Mouse (Mus musculus) kidney, adult 8-10 months (tissue): ENCODE results near the gene Vax1.

Experiments
- DNase-seq, 2 experiments: peaks; one replicate each; pipeline ENCODE4 v3.0.0; 2022

Gene Vax1

DNA sequence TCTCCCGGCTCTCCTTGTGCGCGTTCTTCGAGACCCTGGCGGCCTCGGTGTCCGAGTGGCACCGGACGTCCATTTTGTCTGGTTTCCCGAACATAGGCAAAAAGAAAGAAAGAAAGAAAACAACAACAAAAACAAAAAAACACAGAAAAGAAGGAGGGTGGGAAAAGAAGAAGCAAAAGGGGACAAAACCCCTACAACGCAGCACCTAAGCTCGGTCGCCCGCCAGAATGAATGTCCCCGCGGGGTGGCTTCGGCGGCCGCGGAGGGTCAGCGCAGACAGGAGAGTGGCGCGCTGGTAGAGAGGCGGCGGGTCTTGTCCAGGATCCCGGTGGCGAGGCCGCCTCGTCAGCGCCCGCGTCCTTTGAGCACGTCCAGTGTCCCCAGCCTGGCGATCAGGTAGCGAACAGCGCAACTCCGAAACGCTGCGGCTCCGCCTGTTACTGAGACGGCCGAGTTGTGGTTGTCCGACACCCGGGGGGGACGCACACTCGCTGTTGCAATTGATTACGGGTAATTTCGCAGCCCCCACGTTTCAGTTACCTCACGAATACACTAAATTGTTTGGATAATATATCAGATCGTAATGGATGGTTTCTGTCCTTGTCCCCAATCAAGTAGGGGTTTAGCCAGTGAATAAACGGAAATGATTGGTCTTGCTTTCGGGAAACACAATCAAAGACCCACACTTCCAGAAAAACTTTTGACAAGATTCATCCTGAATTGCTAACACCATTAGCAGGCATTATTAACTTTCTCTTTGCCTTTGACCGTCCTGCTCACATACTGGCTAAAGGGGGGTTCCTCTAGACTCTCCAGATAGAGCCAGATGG, at the start of gene Vax1:
Gene Vax1, minus strand, starts transcription at position 121 of the 830 bp plus-strand sequence.
- DNase-seq: no peak

DNA sequence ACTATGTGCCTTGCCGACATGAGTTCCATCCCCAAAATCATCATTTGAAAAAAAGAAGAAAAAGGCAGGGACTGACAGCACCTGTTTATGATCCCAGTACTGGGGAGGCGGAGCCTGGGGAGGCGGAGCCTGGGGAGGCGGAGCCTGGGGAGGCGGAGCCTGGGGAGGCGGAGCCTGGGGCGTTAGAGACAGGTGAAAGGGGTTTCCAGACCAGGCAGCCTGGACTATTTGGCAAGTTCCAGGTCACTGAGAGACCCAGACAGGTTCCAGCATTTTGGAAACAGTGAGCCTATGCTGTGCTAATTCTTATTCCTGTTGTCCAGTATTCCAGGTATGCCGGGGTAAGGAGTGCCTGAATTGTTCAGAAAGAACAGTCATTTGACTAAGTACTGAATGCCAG, 49.1 kb upstream of the Vax1 start, which contains the start of gene Kcnk18:
Gene Kcnk18, plus strand, starts transcription at position 224 of the 400 bp plus-strand sequence.
- DNase-seq: no peak

DNA sequence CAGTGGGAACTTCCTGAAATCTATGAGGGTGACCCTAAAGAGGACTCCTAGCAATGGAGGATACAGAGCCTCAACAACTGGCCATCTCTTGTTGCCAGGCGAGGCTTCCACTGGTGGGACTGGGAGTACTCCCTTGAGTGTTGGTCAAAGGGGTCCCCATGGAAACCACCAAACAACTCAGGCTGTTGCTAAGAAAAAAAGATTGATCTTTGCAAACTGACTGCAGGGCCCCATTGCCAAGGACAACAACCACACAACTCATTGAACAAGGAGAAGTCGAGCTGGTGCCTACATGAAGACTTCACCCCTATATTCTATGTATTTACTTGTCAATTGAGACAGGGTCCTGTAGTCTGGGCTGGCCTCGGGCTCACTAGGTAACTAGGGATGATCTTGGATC, 47.0 kb upstream of the Vax1 start:
- no peak for DNase-seq

DNA sequence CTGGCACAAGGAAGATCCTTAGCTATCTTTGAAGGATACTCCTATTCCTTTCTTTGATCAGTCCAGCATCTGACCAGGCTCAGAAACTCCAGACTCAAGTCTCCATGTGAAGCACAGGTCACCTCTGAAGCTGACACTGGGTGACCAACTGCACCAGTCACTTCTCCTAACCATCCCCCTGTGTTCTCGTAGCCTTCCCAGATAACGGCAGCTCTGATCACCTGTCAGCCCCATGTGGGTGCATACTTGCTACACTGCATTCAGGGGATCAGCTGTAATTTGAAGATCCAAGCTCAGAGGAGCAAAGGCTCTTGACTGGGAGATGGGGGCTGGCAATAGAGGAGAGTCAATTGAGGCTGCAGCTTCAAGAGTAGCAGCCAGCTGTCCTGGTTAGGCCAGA, 39.1 kb upstream of the Vax1 start:
- no peak for DNase-seq

DNA sequence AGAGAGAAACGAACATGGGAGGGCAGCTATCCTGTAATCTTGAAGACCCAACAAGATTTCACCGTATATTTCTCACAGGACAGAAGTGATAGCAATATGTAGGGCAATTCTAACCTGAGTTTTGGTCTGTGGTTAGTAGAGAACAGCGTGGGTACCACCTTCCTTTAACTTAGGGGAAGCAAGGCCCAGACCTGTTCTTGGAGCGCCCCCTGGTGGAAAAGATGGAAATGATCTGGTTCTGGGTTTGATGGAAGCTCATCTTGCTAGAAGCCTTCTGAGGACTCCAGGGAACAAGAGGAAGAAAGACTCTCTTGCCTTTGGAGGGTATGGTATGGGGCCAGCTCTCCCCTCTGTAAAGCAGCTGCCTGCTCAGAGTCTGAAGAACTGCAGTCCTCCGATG, 38.6 kb upstream of the Vax1 start:
- DNase-seq: peak; percentile 30 to 62

DNA sequence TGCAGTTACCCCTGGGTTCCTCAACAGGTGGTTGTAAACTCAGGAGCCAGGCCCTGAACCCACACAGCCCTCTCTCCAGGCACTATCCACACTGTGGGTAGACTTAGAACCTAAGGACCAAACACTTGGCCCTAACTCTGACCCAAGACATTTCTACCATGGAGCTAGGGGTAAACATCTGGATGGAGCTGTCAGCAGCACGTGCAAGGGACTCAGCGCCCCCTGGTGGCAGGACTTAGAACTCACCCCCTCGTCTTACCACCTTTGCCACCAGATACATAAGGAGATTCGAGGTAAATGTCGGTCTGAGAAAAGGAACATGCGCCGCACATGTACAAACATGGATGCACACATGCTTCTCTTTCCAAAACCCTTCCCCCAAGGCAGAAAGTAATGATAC, 28.3 kb upstream of the Vax1 start:
- DNase-seq: peak; percentile 40 to 80

DNA sequence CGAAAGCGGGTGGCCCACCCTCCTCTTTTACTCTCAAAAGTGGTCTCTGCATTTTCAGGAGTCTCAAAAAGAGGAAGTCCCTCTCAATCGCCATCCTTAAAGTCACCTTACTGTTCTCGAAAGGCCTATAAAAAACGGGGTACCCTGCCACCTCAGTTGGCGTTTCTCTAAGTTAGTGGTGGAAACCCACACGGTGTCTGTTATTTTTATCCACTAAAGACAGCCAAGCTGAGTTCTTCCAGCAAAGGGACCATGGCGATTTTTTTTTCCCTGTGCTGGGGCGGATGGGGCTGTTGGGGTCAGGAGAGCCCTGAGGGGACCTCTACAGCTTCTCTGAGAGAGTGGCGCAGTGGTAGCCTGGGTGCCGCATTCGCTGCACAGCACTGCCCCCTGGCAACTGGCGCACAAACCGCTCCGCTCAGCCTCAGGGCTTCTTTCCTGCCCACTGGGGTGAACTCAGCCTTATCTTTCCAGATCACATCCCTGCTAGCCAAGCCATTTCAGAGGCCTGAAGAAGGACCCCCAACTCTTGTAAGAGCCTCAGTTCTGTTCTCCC, 26.3 kb upstream of the Vax1 start:
- peak; percentile 27 to 53 for DNase-seq

DNA sequence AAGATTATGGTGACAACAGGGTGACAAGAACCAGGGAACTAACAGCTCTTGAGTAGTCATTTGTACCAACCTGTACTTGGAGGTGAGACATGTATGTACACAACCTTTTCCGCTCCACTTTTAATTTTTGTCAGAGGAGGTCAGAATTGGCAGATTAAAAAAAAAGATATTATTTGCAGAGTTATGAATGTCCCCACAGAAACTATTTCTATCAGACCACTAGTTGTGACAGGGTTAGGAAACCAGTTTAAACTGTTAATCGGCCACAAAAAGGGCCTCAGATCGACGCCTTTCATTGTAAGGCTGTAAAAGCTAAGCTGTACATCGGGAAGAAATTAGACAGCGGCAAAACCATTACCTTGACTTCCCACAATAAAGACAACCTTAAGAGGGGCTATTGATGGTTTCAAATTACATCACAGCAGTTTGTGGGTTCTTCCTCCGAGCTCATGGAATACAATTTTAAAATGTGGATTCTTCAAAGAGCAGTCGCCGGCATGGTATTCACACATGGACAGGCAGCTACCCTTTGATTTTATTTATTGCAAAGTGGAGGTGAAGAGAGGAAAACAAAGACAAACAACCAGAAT, 25.4 kb upstream of the Vax1 start:
- DNase-seq: no peak

DNA sequence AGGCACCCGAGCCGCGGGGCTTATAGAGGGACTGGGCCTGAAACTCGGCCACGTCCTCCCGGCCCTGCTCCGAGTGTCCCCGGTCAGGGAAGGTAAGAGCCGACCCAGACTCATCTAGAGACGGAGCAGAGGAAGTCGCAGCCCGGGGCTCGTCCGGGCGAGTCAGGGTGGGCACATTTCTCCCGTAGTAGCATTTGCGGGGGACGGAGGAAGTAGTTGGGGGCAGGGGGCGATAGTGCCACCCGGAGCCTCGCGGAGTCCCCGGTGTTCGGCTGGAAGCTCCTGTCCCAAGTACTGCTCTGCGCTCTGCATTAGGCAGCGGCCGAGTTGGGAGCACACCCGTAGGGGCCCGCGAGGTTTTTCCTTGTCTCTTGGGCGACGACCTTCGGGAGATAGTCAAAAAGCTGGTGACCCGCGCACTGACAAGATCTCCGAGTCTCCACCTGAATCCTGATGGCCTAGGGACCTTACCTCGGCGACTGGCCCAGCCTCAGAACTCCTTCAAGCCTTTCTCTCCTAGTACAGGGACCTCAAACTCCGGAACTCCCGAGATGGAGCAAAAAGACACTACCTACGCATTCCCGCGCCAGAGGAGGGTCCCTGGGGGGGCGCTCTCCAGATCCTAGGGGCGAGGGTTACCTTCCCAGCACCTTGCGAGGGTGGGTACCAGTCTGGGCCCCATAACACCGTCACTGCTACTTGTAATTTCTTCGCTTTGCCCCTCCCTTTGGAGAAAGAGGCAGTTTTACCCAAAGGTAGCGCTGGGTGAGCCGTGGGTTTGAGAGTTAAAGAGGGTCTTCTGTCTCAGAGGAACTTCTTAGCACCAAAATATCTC, 24.3 kb upstream of the Vax1 start:
- DNase-seq: no peak

DNA sequence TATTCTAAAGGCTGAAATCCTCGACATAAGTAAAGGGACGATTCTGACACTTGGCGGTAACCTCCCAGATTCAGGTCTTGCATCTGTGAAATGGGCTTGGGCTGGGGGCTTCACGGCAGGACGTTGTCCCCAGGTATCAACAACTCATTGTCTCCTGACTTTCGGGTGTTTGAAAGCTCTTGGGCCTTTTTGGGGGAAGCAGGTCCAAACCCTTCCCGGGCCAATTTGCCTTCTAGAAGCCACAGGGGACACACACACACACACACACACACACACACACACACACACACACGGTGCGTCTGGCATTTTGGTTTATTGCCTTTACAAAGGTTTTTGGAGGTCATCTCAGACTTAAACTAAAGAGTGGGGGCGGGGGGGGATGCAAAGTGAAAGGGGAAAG, 23.6 kb upstream of the Vax1 start:
- no peak for DNase-seq

DNA sequence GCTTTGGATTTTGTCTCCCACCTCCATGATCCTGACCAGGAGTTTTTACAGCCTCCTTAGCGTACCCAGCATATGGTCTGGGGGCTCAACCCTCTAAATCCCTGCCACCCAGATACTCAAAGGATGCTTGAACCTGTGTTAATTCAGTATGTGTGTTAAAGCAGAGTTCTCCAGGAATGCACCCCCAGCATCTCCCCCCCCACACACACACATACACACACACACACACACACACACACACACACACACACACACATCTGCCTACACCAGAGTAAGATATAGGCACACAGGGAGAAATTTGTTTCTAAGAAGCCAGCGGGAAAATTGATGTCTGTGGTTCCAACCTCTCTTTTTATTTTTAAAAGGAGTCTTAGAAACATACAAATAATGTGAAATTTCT, 22.6 kb upstream of the Vax1 start:
- no peak for DNase-seq

DNA sequence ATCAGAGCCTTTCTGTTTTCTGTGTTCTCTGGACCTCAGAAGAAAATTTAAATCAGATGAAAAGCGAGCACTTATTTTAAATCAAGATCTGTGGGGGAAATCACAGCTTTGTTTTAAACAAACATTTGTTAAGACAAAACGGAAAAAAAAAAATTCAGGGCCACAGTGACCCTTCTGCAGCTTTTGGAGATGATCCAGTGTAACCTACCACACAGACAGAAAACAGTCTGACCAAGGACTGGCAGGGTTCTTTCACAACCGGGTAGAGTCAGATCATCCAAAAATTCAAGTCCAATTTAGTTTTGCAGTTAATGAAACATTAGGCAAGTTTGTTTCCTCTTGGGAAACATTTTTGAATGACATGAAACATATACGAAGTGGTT, 21.3 kb upstream of the Vax1 start:
- no peak for DNase-seq

DNA sequence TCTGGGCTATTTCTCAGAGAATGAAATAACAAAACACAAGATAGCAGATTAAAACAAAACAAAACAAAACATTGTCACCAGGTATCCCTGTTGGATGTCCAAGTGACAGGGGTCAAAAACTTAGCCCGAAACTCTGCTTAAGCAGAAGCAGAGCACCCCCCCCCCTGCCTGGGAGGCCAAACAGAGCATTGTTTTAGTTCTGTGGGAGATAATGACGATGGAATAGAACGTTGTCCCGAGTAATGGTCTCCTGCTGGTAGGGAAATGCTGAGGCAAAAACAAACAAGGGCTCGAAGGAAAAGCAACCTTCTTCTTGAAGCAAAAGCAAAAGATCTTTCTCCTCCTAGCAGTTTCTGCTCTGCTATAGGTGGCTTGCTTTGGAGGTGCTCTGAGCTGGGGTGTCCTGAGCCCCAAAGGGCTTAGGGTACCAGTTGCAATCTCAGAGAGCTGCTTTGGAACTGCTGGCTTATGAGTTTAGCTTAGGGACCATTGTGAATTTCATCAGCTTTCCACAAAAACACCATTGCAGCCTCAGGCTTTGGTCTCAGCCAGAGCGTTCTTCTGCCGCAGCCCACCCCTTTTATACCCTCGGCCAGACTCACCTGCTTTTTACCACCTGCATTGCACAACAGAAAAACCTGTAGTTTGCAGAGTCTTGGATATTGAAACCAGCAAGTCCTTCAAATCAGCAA, 20.7 kb upstream of the Vax1 start:
- DNase-seq: no peak

DNA sequence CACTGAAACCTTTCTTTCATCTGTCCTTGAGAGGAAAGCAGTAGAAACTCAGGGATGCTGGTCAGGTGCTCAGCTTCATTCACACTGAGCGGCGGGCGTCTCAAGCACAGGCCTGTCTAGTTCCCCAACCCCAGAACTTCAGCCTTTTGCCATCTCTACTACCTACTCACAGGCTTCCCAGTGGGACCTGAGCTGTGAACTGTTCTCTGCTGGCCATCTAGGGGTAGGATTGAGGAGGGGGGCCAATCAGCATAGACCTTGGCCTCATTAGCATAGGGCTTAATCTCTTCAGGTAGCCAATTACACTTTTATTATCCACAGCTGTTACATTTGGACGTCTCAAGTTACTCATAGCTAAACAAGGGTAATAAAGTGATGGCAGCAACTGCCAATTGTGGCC, 19.1 kb upstream of the Vax1 start:
- DNase-seq: no peak

DNA sequence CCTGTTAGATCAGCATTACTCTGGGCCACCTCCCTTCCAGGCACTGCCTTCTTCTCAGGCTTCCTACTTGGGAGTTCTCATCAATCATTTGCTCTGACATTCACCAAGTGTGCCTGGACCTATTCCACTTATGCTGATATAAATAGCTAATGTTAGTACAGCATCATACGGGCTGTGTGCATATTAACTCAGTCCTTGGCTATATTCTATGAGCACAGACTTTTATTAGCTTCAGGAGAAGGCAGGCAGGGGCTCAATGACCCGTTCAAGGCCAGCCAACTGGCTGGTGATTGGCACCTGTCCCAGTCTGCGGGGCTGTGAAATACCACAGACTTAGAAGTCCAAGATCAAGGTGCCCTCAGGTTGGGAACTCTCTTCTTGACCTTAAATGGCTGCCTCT, 14.1 kb upstream of the Vax1 start:
- peak; percentile 91 to 94 for DNase-seq

DNA sequence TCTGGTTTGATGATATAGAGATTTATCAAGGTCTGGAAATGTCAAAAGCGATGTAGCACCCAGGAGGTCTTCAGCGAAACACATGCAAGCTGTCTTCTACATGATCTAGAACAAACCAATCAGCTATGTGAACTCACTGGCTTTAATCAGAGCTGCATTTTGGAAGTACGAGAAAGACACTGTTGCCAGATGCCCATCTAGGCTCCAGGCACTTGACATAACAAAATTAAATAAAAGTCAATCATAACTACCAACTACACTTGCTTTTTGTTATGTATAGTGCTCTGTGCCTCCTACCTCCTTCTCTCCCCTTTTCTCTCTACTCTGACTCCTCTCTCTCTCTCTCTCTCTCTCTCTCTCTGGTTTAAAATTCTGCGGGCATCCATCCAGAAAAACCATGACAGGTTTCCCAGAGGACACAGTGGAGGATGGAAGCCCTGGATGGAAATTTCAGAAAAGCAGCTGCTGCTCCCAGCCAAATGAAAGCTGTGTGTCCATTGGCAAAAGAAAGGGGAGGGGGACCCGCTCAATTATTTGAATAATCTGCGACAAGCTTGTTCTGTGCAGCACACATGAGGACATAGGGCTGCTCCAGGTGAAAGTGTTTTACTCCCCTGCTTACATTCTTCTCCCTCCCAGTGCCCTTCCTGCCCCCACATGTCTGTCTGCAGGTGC, 3.6 kb upstream of the Vax1 start:
- no peak for DNase-seq

DNA sequence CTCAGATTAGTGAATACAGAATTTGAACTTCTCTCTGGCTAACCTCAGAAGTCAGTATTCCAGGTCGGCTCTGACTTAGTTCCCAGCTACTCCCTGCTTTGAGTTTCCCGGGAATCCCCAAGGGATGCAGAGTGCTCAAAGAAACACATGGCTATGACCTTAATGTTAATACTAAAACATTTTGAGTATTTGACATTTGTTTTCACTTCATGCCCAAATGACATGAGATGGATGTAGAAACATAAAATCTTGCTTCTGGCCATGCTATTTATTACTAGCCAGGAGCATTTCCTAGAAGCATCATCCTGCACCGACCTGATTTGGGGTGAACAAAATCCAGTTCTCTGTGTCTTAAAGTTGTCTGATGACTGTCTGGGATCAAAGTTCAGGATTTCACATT, 2.9 kb upstream of the Vax1 start:
- no peak for DNase-seq

DNA sequence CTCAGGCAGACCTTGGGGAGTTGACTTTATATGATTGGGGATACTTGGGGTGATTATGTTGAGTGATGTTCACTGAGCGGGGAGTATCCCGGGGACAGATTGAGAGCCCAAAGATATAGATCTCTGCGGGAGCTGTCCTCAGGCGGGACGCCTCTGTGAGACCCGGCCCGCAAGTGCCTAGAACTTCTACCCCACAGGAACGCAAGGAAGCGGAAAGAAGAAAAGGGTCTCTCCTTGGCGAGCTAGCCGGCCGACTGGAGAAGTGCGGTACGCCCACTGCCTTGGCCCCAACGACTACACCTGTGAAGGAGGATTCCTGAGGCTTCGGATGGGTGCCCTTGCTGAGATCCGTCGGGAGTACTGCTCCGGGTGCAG, 2.0 kb upstream of the Vax1 start:
- no peak for DNase-seq

DNA sequence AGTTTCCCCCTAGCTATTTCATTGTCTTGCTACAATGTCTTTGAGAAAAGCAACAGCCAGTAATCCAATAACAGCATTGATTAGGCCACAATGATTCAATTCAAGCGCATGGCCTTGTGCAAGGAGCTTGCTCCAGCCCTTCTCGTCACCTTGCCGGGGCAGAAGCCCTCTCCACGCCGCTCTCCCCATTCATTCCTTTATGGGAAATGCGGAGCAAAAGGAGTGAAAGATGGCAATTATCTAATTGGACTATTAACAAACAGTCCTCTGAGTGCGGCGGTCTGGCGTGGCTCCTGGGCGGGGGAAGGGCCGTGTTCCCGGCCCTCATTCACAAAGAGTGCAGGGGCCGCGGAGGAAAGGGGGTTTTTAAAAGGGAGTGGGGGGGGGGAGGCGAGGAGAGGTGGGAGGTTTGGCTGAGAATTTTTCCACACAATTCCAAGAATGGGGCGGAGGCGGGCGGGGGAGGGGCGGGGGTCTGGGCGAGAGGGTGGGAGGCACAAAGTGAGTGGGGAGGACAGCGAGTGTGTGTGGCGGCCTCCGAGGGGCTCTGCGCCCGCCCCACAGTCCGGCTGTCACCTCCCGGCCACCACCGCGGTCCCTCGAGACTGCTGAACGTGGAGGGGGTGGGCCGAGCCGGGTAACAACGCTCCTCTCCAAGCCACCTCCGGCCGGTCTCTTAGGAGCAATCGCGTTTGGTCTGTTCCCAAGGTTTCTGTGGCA, 1.5 kb upstream of the Vax1 start:
- no peak for DNase-seq

DNA sequence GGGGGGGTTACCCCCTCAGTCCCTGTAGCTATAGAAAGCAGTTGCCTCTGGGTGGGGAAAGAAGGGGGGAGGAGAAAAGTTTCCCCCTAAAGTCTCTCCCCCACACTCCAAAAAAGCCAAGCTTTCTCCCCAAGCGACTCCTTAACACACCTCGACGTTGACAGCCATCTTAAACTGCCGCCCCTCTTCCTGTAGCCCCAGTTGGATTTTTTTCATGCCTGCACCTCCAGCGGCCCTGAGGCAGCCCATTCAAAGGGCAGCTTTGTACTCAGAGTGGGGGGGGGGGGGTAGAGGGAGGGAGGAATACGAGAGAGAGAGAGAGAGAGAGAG, 875 bp upstream of the Vax1 start:
- no peak for DNase-seq

DNA sequence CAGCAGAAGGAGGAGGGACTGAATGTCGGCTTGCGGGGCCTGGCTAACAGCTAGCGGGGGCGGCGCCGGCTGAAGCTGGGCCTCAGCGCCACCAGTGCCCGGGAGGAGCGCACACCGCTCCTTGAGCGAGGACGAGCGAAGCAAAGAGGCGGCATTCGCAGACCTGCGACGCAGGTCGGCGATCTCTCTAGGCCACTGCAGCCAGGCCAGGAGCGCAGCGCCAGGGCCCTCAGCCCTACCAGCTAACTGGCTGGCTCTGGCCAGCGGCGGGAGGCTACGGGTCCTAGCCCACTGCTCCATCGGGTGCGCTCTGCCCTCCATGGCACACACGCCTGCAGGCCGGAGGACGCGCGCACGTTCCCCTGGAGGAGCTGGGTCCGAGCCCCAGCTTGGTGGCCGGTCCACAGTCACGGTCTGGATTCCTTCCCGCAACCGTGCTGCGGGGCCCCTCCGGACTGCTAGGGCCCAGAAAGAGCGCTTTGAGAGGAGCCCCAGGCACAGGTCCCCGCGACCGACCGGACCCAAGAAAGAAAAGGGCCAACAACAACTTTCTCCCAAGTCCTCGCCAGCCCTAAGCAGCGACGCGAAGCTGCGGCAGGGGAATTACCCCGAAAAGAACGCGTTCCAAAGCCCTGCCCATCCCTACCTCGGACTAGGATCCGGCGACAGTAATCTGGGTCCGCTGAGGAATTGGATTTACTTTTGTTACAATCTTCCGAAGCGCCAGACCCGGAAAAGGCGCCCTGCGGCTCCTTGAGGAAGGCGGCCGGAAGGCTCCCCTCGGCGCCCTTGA, 517 bp downstream of the Vax1 start:
- DNase-seq: no peak
